Mouse (Mus musculus) left cerebral cortex, adult 8-10 months (tissue): ENCODE measurements around the gene Nrxn3. TPM values are rescaled to one million over a fixed set of nuclear protein-coding genes. Genes with fewer than 3 reads are reported as not detected.
A peak's percentile ranks its signal among the peaks of the same experiment; 100 is the strongest.

Experiments
- DNase-seq, 2 experiments: peaks; one replicate each; pipeline ENCODE4 v3.0.0; 2022; ENCODE audit warnings: low spot score in 2 of 2
- microRNA-seq, 2 experiments: library from miRNA; unstranded; fragments of <30 nt; microRNA quantifications; one replicate each; pipeline ENCODE4 v1.2.0; 2022
- total RNA-seq, 4 experiments: library from RNA; stranded (reverse); gene quantifications; 2 replicates each; pipeline ENCODE4 v1.2.4; 2022

Gene Nrxn3
- total RNA-seq, 4 experiments from 2014 or later, result 226 to 258 (median 238) TPM

DNA sequence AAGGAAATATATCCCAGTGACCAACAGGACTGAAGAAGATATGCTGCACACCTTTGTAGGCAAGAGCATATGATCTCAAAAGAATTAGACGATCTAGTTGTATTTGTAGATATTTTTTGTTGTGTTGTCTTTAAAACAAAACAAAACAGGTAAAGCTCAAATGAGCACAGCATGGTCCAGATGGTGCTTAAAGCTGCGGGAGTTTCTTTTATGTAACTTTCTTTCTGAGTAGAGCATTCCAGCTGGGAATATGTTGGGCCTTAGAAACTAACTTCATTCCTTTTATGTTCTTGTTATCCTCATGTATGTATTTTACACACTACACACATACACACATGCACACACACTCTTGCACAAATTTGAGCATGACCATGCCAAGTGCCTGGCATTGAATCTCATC, 1545.4 kb downstream of the Nrxn3 start:
- DNase-seq, result no peak

DNA sequence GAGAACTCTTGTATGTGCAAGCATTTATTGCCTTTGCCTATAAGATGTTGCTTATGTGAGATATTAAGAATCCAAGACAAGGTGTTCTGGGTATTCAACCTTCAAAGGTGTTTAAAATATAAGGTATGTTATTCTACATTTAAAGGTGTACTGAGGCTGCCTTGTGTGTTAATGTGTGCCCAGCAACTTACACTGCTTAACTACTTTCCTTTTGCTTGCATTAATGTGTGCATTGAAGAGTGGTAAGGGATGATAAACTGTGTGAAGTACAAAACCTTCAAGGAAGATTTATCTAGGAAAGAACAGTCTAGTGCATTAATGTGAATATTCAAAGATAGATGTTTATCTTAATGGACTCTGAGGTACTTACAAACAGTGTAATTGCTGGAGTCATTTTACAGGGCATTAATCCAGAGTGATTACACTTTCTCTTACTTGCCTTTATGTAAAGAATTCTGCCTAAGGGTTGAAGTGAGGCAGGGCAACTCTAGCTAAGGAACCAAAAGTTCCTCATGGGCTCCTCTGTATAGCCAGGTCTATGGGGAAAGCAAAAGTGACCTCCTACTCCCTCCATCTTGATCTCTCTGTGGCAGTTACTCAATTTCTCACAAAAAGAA, 1548.2 kb downstream of the Nrxn3 start:
- no peak for DNase-seq

DNA sequence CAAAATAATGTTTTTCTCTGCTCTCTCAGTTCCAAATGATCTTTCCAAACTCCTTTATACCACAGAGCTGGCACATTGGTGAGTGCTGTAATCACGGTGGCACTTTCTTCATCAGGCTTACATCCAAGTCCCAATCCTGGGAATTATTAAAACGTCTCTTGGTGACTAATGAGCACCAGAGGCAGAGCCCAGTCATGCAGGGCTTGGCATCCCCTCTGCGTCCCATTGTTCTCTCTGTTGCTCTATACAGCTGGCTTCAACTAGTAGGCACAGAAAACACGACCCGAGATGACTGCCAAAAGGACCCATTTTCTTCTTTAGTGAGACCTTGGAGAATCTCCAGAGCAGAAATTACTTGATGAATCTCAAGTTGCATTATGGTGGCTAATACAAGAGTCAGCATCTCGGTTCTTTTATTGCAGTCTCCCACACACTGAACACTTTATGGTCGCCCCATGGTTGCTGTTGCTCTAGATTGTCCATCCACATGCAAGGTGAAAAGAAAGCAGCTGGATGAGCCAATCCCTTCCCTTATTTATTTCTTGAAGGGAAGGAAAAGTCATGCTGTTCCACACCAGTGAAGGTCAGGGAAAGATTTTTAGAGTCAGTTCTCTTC, 1552.1 kb downstream of the Nrxn3 start:
- peak in 1 of 2 experiments; percentile 68 for DNase-seq

DNA sequence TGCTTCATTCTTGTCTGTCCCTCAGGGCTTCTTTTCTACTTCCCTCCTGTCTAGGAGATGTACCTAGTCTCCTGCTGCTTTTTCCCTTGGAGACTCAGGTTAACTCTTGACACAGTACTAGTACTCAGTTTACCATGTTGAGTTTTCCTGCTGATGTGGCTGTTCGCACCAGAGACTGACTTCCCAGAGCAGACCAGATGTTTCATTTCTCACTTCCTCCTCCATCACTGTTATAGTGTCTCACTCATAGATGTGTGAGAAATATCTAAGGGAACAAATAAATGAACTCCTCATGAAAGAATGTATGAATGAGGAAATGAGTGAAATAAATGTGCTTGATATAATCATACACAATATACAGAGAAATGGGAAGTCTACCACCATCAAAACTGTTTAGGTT, 1558.6 kb downstream of the Nrxn3 start:
- DNase-seq, result no peak

DNA sequence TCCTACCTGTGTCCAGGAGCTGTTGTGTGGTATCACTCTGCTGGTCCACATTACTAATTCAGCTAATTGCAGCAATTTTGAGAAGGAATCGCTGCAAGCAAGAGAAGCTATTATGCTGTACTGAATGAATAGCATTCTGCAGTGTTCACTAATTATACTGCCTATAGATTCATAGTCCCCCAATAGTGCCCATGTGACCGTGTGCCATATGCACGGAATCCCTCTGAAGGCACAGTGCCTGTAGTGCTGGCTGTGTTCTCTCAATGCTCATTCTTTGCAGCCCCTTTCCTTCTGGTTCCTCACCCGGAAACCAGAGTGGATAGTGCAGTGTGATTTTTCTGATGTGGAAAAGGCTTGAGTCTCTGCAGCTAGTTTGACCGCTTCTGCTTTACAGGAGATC, 1560.3 kb downstream of the Nrxn3 start:
- DNase-seq, result no peak

DNA sequence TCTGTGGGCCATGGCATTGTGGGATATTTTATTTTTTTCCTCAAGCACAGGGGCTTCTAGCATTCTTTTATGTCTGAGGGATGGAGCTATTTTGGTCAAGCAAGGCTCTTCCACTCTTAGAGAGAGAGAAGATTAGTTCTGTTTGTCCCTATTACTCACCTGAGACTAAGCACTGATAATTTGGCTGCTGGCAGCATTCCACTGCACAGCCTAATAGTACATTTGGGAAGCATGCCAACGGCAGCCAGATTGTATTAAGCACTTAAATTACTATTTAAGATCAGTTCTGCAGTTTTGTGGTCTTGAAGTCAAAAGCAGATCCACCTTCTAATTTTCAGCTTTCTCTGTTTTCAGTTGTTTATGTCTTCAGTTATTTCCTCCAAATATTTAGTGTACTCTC, 1580.0 kb downstream of the Nrxn3 start:
- no peak for DNase-seq

DNA sequence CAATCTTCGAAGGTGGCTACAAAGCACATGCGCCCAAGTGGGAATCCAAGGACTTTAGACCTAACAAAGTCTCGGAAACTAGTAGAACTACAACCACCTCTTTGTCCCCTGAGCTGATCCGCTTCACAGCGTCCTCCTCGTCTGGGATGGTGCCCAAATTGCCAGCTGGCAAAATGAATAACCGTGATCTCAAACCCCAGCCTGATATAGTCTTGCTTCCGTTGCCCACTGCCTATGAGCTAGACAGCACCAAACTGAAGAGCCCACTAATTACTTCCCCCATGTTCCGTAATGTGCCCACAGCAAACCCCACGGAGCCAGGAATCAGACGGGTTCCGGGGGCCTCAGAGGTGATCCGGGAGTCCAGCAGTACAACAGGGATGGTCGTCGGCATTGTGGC, 1609.1 kb downstream of the Nrxn3 start:
- no peak for DNase-seq

DNA sequence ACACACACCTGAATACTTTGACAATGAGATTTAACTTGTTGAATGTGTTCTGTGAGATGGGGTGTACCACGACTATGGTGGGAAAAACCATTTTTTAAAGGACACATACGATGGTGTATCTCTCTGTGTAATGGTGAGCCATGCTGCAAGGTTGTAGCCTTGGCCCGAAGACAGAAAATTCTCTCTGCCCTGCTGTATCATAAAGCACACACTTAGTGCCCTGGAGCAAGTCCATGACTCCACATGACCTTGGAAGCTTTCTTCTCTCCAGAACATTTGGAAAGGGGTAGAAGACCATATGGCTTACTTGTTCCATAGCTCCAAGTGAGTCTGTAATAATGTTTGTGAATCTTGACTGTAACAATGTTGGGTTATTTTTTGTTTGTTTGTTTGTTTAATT, 1609.8 kb downstream of the Nrxn3 start:
- no peak for DNase-seq

DNA sequence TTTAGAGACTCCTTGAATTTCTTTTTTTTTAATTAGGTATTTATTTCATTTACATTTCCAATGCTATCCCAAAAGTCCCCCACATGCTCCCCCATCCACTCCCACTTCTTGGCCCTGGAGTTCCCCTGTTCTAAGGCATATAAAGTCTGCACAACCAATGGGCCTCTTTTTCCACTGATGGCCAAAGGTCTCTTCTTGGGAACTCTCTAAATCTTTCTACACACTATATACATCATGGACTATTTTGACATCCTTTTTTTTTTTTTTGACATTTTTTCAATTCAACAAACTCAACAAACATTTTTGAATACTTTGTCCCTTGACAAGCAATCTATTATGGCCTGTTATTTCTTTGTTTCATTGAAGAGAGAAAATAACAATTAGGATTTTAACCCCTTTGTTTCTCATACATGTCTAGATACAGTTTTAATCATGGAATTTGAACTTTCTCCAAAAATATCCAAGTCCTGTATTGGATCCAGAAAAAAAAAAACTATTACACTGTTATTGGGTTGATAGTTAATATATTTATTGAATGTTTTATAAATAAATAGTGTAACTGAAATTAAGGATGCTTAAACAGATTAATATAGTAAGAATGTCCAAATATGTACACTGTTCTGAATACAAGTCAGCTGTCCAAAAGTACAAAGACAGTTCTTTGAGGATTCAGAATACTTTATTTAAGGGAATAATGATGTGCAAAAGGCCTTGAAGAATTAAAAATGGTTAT, 1615.0 kb downstream of the Nrxn3 start:
- DNase-seq, result no peak

DNA sequence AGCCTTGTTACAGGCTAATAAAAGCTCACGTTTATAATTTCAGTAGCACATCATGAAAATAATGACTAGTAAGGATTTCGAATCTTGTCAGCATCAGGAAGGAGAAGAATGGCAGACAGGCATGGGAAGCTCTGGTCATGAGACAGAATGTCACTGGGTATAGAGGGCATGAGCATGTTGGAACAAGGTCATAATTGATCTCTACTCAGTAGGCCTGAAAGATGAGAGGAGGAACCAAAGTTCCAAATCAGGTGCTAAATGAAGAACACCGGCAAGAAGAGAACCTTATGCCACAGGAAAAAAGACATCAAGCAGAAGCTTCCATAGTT, 1615.5 kb downstream of the Nrxn3 start:
- no peak for DNase-seq

Small RNA genes lying within 50 kb of the gene (microRNA-seq; reads per million reads assigned to microRNA genes)
- 0 reads per million in 2 experiments for gene Gm23989
- gene Gm27313, result 0 reads per million in 2 experiments
